Mouse (Mus musculus): ENCODE results near the gene Rnf24. TPM values are rescaled to one million over a fixed set of nuclear protein-coding genes. Genes with fewer than 3 reads are reported as not detected.
A peak's percentile ranks its signal among the peaks of the same experiment; 100 is the strongest.
"Not testable (repeated sequence)": the region's sequence is repeated elsewhere in the genome, so short reads cannot be mapped to it uniquely, and the experiment has no call there.

Rnf24 gene
- polyA plus RNA-seq, 1 experiment from 2014 or later: 2.9 TPM

DNA sequence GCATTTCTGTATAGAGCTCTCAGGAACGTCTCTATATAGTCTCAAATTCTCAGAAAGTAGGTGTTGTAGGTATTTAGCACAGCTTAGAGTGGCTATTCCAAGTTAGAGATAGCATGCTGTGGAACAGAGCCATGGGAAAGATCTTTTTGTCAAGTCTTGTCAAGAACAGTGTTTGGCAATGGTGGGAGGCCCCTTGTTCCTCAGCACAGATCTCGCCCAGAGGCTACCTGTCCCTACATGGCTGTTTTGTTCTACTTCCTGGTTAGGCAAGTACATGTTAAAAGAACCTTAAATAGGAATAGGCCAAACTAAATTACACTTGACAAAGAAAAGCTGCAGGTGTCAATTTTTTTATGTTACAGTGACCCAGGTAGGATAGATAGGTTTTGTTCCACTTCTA lies 52.2 kb downstream of the Rnf24 start:
- ATAC-seq (ENCODE audit: insufficient read depth, low FRiP score): no peak
- H3K4me3 ChIP-seq (replicated peaks; ENCODE audit: low read length): no peak overlapping the region

DNA sequence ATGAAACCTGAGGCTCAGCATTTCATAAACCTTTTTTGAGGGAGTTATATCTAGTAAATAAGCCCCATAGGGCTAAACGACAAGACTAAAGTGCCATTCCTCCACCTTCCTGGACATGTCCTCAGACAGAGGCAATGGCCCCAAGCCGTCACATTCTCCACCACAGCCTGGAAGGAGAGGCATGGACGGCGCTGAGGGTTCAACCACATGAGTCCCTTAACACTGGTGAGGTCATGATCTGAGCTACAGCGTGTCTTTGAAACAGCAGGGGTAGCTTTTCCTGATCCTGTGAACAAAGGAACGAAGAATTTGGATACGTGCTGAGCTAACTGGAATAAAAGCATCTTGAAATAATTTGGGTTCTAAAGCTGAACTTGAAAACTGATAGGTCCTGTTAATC lies 54.0 kb downstream of the Rnf24 start:
- H3K4me2 ChIP-seq (ENCODE audit: low read depth, low read length); H3K4me1 ChIP-seq (ENCODE audit: control insufficient read depth, insufficient read depth, low read length); H3K27me3 ChIP-seq (ENCODE audit: control insufficient read depth, insufficient read depth, low read length); H3K9ac ChIP-seq (ENCODE audit: low read length); H3K9me3 ChIP-seq (replicated peaks; ENCODE audit: control insufficient read depth, low read length); H3K27ac ChIP-seq (ENCODE audit: low read length); ATAC-seq (ENCODE audit: insufficient read depth, low FRiP score); H3K4me3 ChIP-seq (replicated peaks; ENCODE audit: low read length): not testable (repeated sequence)
- H3K36me3 ChIP-seq (ENCODE audit: control insufficient read depth, insufficient read depth, low read length): peaks cover 14% of the 10 kb centered on the region
- 82% methylated on average over 7 of the region's 7 CpGs for WGBS

More for the DNA sequence above, 52.2 kb downstream of the Rnf24 start:
- H3K27me3 ChIP-seq (ENCODE audit: control insufficient read depth, insufficient read depth, low read length): no peaks in the 10 kb centered on the region
- H3K9ac ChIP-seq (ENCODE audit: low read length): no peak overlapping the region
- 66% methylated on average over 2 of the region's 2 CpGs for WGBS
- H3K36me3 ChIP-seq (ENCODE audit: control insufficient read depth, insufficient read depth, low read length): peaks cover 9% of the 10 kb centered on the region
- no peak overlapping the region for H3K4me2 ChIP-seq (ENCODE audit: low read depth, low read length)
- H3K4me1 ChIP-seq (ENCODE audit: control insufficient read depth, insufficient read depth, low read length): no peaks in the 10 kb centered on the region
- H3K9me3 ChIP-seq (replicated peaks; ENCODE audit: control insufficient read depth, low read length): no peaks in the 10 kb centered on the region
- peak overlapping the region; percentile 15; the same call in 1 of the 2 replicates for H3K27ac ChIP-seq (ENCODE audit: low read length)

DNA sequence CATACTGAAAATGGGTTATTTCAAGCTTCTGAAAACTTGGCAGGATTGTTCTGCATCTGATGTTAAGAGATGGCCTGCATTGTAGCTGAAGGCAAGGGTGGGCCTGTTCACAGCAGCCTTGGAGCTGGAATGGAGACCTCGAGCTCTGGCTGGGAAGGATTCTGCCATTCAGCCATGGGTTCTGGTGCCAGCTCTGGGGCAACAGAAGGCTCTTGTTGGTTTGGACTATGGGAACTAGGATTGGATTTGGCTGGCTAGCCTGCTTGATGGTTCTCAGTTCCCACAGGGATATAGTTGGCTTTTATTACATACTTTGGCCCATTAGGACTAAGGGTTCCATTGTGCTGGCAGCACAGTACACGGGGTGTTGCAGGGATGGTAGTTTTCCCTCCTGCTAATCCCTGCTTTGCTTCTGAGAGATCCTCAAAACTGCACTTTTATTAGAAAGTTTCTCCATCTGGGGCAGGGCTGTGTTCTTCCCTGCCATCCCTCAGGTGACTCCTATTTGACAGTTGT lies 55.9 kb downstream of the Rnf24 start:
- H3K4me2 ChIP-seq (ENCODE audit: low read depth, low read length): no peak overlapping the region
- no peak for ATAC-seq (ENCODE audit: insufficient read depth, low FRiP score)
- H3K27ac ChIP-seq (ENCODE audit: low read length): no peak overlapping the region
- no peak overlapping the region for H3K9ac ChIP-seq (ENCODE audit: low read length)
- no peak overlapping the region for H3K4me3 ChIP-seq (replicated peaks; ENCODE audit: low read length)
- H3K27me3 ChIP-seq (ENCODE audit: control insufficient read depth, insufficient read depth, low read length): no peaks in the 10 kb centered on the region
- WGBS: 95% methylated on average over 2 of the region's 2 CpGs
- no peaks in the 10 kb centered on the region for H3K4me1 ChIP-seq (ENCODE audit: control insufficient read depth, insufficient read depth, low read length)
- H3K36me3 ChIP-seq (ENCODE audit: control insufficient read depth, insufficient read depth, low read length): peaks cover 14% of the 10 kb centered on the region
- H3K9me3 ChIP-seq (replicated peaks; ENCODE audit: control insufficient read depth, low read length): no peaks in the 10 kb centered on the region

DNA sequence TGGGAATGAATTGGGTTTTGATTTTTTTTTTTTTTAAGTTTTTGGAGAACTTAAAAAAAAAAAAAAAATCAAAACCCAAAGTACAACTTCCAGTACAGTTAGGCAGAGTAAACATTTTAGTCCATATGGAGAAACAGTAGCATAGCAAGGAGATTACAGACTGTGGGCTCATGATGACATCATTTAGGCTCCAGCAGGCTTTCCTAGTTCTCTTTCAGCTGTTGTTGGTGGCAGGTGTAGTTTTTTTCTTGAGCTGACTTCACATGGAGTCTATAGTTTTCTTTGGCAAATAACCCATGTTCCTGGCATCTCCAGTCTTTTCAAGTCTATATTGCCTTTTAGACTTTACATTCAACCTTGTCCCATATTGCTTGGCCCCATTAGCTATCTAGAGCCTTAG lies 62.0 kb downstream of the Rnf24 start:
- Histone ChIP-seq H3K4me3 (replicated peaks; ENCODE audit: low read length) (no peak overlapping the region), H3K9me3 (replicated peaks; ENCODE audit: control insufficient read depth, low read length) (no peaks in the 10 kb centered on the region), H3K4me1 (ENCODE audit: control insufficient read depth, insufficient read depth, low read length) (no peaks in the 10 kb centered on the region), H3K9ac (ENCODE audit: low read length) (no peak overlapping the region), H3K36me3 (ENCODE audit: control insufficient read depth, insufficient read depth, low read length) (peaks cover 15% of the 10 kb centered on the region), H3K4me2 (ENCODE audit: low read depth, low read length) (no peak overlapping the region), H3K27ac (ENCODE audit: low read length) (no peak overlapping the region), H3K27me3 (ENCODE audit: control insufficient read depth, insufficient read depth, low read length) (no peaks in the 10 kb centered on the region)
- no peak for ATAC-seq (ENCODE audit: insufficient read depth, low FRiP score)

DNA sequence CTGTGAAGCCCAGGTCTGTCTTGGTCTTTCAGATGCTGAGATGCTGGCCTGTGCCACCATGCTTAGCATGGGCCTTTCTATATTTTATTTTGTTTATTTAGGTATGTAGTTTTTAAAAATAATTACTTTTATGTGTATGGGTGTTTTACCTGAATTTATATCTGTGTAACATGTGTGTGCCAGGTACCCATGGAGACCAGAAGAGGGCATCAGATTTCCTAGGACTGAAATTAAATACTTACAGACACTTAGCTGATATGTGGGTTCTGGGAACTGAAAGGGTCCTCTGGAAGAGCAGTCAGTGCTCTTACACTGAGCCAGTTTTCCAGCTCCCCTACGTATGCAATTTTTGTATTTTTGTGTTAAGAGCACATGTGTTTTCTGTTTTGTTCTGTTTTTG lies 66.4 kb downstream of the Rnf24 start:
- ATAC-seq (ENCODE audit: insufficient read depth, low FRiP score): no peak
- no peak overlapping the region for H3K4me3 ChIP-seq (replicated peaks; ENCODE audit: low read length)
- H3K9me3 ChIP-seq (replicated peaks; ENCODE audit: control insufficient read depth, low read length): no peaks in the 10 kb centered on the region
- H3K9ac ChIP-seq (ENCODE audit: low read length): no peak overlapping the region
- H3K27ac ChIP-seq (ENCODE audit: low read length): no peak overlapping the region
- WGBS: 83% methylated on average over 1 of the region's 1 CpGs
- 0 out of 2 replicates have a peak, but pooled peaks cover 8% of the 10 kb centered on the region for H3K36me3 ChIP-seq (ENCODE audit: control insufficient read depth, insufficient read depth, low read length)
- H3K4me1 ChIP-seq (ENCODE audit: control insufficient read depth, insufficient read depth, low read length): no peaks in the 10 kb centered on the region
- H3K27me3 ChIP-seq (ENCODE audit: control insufficient read depth, insufficient read depth, low read length): no peaks in the 10 kb centered on the region
- H3K4me2 ChIP-seq (ENCODE audit: low read depth, low read length): no peak overlapping the region

DNA sequence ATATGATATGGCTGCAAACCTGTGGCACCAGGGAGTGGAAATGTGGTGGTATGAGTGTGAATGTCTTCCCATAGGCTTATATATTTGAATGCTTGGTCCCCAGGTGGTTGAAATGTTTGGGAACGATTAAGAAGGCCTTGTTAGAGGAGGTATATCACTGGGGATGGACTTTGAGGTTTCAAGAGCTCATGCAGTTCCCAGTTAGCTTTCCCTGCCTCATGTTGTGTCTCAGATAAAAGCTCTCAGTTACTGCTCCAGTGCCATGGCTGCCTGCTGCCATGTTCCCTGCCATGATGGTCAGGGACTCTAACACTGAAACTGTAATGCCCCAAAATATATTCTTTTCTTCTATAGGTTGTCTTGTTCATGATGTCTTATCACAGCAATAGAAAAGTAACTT lies 71.1 kb downstream of the Rnf24 start:
- no peak for ATAC-seq (ENCODE audit: insufficient read depth, low FRiP score)
- peaks cover 10% of the 10 kb centered on the region for H3K36me3 ChIP-seq (ENCODE audit: control insufficient read depth, insufficient read depth, low read length)
- WGBS: 96% methylated on average over 1 of the region's 1 CpGs

DNA sequence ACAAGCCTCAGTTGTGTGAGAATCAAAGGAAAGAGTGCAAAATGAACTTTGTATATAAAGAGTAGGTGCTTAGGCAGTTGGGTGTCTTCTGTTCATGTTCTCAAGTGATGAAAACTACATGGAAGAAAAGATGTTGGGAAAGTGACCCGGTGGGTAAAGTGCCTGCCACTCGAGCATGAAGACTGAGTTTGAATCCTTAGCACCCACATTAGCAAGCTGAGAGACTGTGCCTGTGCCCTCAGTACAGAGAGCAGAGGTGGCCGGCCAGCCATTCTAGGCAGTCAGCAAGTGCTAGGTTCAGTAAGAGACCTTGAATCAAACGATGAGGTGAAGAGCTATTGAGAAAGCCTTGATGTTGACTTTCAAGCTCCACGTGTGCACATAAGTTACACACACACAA lies 76.0 kb downstream of the Rnf24 start:
- Histone ChIP-seq H3K27me3 (ENCODE audit: control insufficient read depth, insufficient read depth, low read length) (no peaks in the 10 kb centered on the region), H3K4me1 (ENCODE audit: control insufficient read depth, insufficient read depth, low read length) (no peaks in the 10 kb centered on the region), H3K27ac (ENCODE audit: low read length) (no peak overlapping the region), H3K9me3 (replicated peaks; ENCODE audit: control insufficient read depth, low read length) (no peaks in the 10 kb centered on the region), H3K4me2 (ENCODE audit: low read depth, low read length) (no peak overlapping the region), H3K9ac (ENCODE audit: low read length) (no peak overlapping the region), H3K36me3 (ENCODE audit: control insufficient read depth, insufficient read depth, low read length) (peaks cover 27% of the 10 kb centered on the region), H3K4me3 (replicated peaks; ENCODE audit: low read length) (no peak overlapping the region)
- ATAC-seq (ENCODE audit: insufficient read depth, low FRiP score): no peak
- 88% methylated on average over 5 of the region's 5 CpGs for WGBS

More for the DNA sequence above, 71.1 kb downstream of the Rnf24 start:
- Histone ChIP-seq H3K9ac (ENCODE audit: low read length) (no peak overlapping the region), H3K27ac (ENCODE audit: low read length) (no peak overlapping the region), H3K4me3 (replicated peaks; ENCODE audit: low read length) (no peak overlapping the region), H3K4me1 (ENCODE audit: control insufficient read depth, insufficient read depth, low read length) (no peaks in the 10 kb centered on the region), H3K27me3 (ENCODE audit: control insufficient read depth, insufficient read depth, low read length) (no peaks in the 10 kb centered on the region), H3K9me3 (replicated peaks; ENCODE audit: control insufficient read depth, low read length) (no peaks in the 10 kb centered on the region), H3K4me2 (ENCODE audit: low read depth, low read length) (no peak overlapping the region)

DNA sequence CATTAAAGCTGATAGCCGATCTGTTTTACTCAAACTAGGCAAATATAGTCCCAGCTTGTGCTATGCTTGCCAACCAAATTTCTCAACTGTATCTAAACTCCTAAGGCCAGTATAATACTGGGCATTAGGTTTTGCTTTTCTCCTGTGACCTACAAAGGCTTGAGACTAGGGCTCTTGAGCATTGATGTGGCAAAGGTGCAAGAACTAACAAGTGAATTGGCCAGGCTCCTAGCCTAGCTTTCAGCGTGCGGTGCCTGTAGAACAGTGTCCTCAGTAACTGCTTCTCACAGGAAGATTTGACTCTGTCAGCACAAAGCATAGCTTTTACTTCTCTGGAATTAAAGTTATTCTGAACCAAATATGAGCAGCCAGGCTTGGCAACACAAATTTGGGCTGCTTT lies 77.2 kb downstream of the Rnf24 start:
- peaks cover 27% of the 10 kb centered on the region for H3K36me3 ChIP-seq (ENCODE audit: control insufficient read depth, insufficient read depth, low read length)
- H3K27ac ChIP-seq (ENCODE audit: low read length): no peak overlapping the region
- no peak for ATAC-seq (ENCODE audit: insufficient read depth, low FRiP score)
- H3K4me3 ChIP-seq (replicated peaks; ENCODE audit: low read length): no peak overlapping the region
- H3K9ac ChIP-seq (ENCODE audit: low read length): no peak overlapping the region
- H3K9me3 ChIP-seq (replicated peaks; ENCODE audit: control insufficient read depth, low read length): no peaks in the 10 kb centered on the region
- no peaks in the 10 kb centered on the region for H3K27me3 ChIP-seq (ENCODE audit: control insufficient read depth, insufficient read depth, low read length)
- no peaks in the 10 kb centered on the region for H3K4me1 ChIP-seq (ENCODE audit: control insufficient read depth, insufficient read depth, low read length)
- no peak overlapping the region for H3K4me2 ChIP-seq (ENCODE audit: low read depth, low read length)
- 93% methylated on average over 3 of the region's 3 CpGs for WGBS

DNA sequence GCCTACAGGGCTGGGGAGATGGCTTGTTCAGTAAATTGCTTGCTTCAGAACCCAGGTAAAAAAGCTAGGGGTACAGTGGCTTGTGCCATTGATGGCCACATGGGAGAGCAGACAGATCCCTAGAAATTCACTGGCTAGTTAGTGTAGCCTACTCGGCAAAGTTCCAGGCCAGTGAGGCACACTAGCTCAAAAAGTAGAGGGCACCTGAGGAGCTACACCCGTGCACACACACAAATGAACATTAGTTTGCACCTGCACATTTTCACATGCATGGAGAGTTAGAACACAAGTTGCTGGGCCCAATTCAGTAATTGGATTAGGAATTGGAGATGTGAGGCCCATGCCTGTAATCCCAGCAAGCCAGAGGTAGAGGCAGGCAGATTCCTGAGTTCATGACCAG lies 87.6 kb downstream of the Rnf24 start:
- H3K27me3 ChIP-seq (ENCODE audit: control insufficient read depth, insufficient read depth, low read length): no peaks in the 10 kb centered on the region
- H3K9me3 ChIP-seq (replicated peaks; ENCODE audit: control insufficient read depth, low read length): no peaks in the 10 kb centered on the region
- ATAC-seq (ENCODE audit: insufficient read depth, low FRiP score): no peak
- no peak overlapping the region for H3K9ac ChIP-seq (ENCODE audit: low read length)
- H3K4me1 ChIP-seq (ENCODE audit: control insufficient read depth, insufficient read depth, low read length): peaks cover 21% of the 10 kb centered on the region
- H3K4me3 ChIP-seq (replicated peaks; ENCODE audit: low read length): no peak overlapping the region
- H3K27ac ChIP-seq (ENCODE audit: low read length): no peak overlapping the region
- no peak overlapping the region for H3K4me2 ChIP-seq (ENCODE audit: low read depth, low read length)
- no peaks in the 10 kb centered on the region for H3K36me3 ChIP-seq (ENCODE audit: control insufficient read depth, insufficient read depth, low read length)
- 79% methylated on average over 2 of the region's 2 CpGs for WGBS

DNA sequence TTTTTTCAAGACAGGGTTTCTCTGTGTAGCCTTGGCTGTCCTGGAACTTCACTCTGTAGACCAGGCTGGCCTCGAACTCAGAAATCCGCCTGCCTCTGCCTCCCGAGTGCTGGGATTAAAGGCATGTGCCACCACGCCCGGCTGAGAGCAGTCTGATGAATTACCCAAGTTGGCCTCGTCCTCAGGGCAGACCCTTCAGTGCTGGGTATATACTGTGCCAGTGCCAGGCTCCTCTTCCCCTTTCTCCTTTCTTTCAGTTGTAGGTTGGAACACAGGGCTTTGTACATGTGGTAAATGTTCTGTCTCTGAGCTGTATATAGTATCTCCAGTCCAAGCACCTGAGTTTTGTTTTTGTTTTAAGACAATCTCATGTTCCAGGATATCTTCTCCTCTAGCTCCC lies 88.7 kb downstream of the Rnf24 start:
- peak overlapping the region; percentile 66 for H3K4me2 ChIP-seq (ENCODE audit: low read depth, low read length)
- H3K4me3 ChIP-seq (replicated peaks; ENCODE audit: low read length): peak overlapping the region; percentile 85
- WGBS: 58% methylated on average over 6 of the region's 6 CpGs
- H3K27me3 ChIP-seq (ENCODE audit: control insufficient read depth, insufficient read depth, low read length): no peaks in the 10 kb centered on the region
- H3K4me1 ChIP-seq (ENCODE audit: control insufficient read depth, insufficient read depth, low read length): peaks cover 21% of the 10 kb centered on the region
- no peaks in the 10 kb centered on the region for H3K9me3 ChIP-seq (replicated peaks; ENCODE audit: control insufficient read depth, low read length)
- H3K9ac ChIP-seq (ENCODE audit: low read length): no peak overlapping the region
- no peaks in the 10 kb centered on the region for H3K36me3 ChIP-seq (ENCODE audit: control insufficient read depth, insufficient read depth, low read length)
- no peak overlapping the region for H3K27ac ChIP-seq (ENCODE audit: low read length)
- no peak for ATAC-seq (ENCODE audit: insufficient read depth, low FRiP score)
